Mouse (Mus musculus) kidney, embryonic 15.5 days (tissue): Measurements from ENCODE around the gene Sec31a. TPM values are rescaled to one million over a fixed set of nuclear protein-coding genes. Genes with fewer than 3 reads are reported as not detected.

Source experiments
- ATAC-seq: fragments of 200-750 bp; cut with Nextera tagmentation; replicated peaks from 2 replicates; pipeline ENCODE4 v1.8.0; 2017; ENCODE audit warnings: moderate TSS enrichment; ENCODE audit not compliant: low FRiP score
- H3K27ac ChIP-seq: fragments of 300-500 bp; sonication (generic); 2 replicates; pipeline ENCODE4 v1.5.1; 2015; ENCODE audit warnings: mild to moderate bottlenecking, inconsistent platforms
- H3K27me3 ChIP-seq: fragments of 300-500 bp; sonication (generic); 2 replicates; pipeline ENCODE4 v1.6.1; 2015; ENCODE audit warnings: inconsistent platforms
- H3K36me3 ChIP-seq: fragments of 300-500 bp; sonication (generic); 2 replicates; pipeline ENCODE4 v1.6.1; 2015; ENCODE audit warnings: inconsistent platforms
- H3K4me1 ChIP-seq: fragments of 300-500 bp; sonication (generic); 2 replicates; pipeline ENCODE4 v1.6.1; 2015; ENCODE audit warnings: inconsistent platforms
- H3K4me2 ChIP-seq: fragments of 300-500 bp; sonication (generic); 2 replicates; pipeline ENCODE4 v1.6.1; 2015; ENCODE audit warnings: moderate library complexity, mild to moderate bottlenecking, inconsistent platforms
- H3K4me3 ChIP-seq: fragments of 300-500 bp; sonication (generic); replicated peaks from 2 replicates; pipeline ENCODE4 v1.5.1; 2015; ENCODE audit warnings: mild to moderate bottlenecking, inconsistent platforms
- H3K9ac ChIP-seq: fragments of 300-500 bp; sonication (generic); 2 replicates; pipeline ENCODE4 v1.6.1; 2015; ENCODE audit warnings: mild to moderate bottlenecking, inconsistent platforms
- H3K9me3 ChIP-seq: fragments of 300-500 bp; sonication (generic); replicated peaks from 2 replicates; pipeline ENCODE4 v1.6.1; 2016; ENCODE audit warnings: inconsistent platforms
- WGBS: fragments of 180-500 bp; shearing (Covaris S2); methylation state at CpG from one replicate; pipeline ENCODE4 v1.1.7; 2015; ENCODE audit warnings: mixed read lengths; 5-methylcytosine and 5-hydroxymethylcytosine counted together
- polyA plus RNA-seq: library from polyadenylated mRNA; unstranded; fragments of >200 nt; fragmentation: Nextera tagmentation; extraction: Ambion mirVana; gene quantifications from 2 replicates; pipeline ENCODE4 v1.2.1, GENCODE M21; 2015

Sec31a gene
- polyA plus RNA-seq, 1 experiment from 2014 or later: 174 TPM

DNA sequence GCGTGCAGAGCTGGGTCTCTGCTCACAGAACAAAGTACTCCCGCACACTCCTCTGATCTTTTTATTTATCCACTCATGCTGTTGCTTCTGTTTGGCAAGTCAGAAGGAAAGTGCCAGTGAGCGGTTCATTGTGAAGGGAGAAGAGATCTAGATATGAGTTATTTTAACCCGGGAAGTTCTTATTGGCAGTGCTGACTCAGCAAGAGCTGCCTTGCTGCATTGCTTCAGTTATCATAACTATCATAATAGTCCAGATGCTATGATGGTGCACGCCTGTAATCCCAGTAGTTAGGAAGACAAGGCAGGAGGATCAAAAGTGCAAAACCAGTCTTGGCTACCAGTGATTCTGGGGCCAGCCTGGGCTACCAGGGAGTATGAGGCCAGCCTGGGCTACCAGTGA lies 103.6 kb downstream of the Sec31a start:
- no peak for ATAC-seq
- Histone ChIP-seq H3K9ac (no peak overlapping the region), H3K27me3 (no peaks in the 10 kb centered on the region), H3K4me2 (no peak overlapping the region), H3K9me3 (no peaks in the 10 kb centered on the region), H3K36me3 (no peaks in the 10 kb centered on the region), H3K4me1 (no peaks in the 10 kb centered on the region), H3K27ac (no peak overlapping the region), H3K4me3 (no peak overlapping the region)
- 75% methylated on average over 5 of the region's 5 CpGs for WGBS

Other genes starting within 250 kb of the Sec31a start
- 11.7 and 13.3 TPM in 2 replicates for gene Lin54, start 84.4 kb upstream of the Sec31a start, polyA plus RNA-seq
- gene Cops4, start 102.1 kb upstream of the Sec31a start, polyA plus RNA-seq: 192 and 194 TPM in 2 replicates
- 89.5 and 101 TPM in 2 replicates for gene Plac8, start 156.0 kb upstream of the Sec31a start, polyA plus RNA-seq